Mouse (Mus musculus) kidney, adult 2 months (tissue): ENCODE measurements at regions not wholly inside any gene's neighbourhood (a gene's known extent, or its start where the extent isn't known, plus 50 kb on each side); places are given as distances from the start of the nearest gene placed in this dataset.

ENCODE experiments used
- CTCF ChIP-seq: fragments of 200-500 bp; conservative IDR thresholded peaks from 2 replicates; pipeline ENCODE4 v1.5.1; 2011; ENCODE audit warnings: low read depth, mild to moderate bottlenecking, control low read depth, low read length, moderate library complexity, mixed read lengths; ENCODE audit not compliant: insufficient read depth, insufficient read length
- POLR2A ChIP-seq: fragments of 200-500 bp; IDR thresholded peaks from one replicate; pipeline ENCODE4 v1.6.1; 2011; ENCODE audit warnings: low read depth, low read length, control low read depth

DNA sequence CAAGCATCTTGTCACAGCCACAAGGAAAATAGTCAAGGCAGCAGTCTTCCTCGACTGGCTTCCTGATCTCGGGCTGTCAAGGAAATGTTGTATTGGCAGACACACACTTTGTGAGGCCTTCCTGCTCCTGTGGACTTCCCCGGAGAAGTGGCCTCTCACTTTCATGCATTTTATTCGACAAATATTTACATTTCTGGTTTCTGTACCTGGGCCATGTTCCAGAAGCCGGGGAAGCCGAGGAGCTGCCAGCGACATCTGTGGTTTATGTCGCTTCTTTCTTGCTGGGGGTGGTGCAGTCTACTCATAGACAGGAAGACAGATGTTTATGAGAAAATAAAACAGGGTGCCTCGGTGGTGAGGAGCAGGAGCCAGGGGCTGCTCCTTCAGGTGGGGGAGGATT, 372.5 kb upstream of the Kcnab2 start:
- TF ChIP-seq CTCF (no peak), POLR2A (no peak)
